Mouse (Mus musculus): ENCODE results near the gene Ptgis.

- TF ChIP-seq GATA1 (IDR thresholded peaks at IDR 0.05; ENCODE audit: borderline replicate concordance, low read length) (no peak), POLR2AphosphoS5 (IDR thresholded peaks at IDR 0.05; ENCODE audit: insufficient replicate concordance, low read depth, low read length) (no peak), CTCF (IDR thresholded peaks at IDR 0.05; ENCODE audit: low read depth, low read length) (no peak)
These were observed 54.4 kb downstream of the Ptgis start for GRCm38 (mm10) chr2:167186003-167186402.

Data from G1E (cell line).